Mouse (Mus musculus) megakaryocyte-erythroid progenitor cell, adult 5-6 weeks (primary cell): ENCODE results near the gene Tln1. TPM values are rescaled to one million over a fixed set of nuclear protein-coding genes. Genes with fewer than 3 reads are reported as not detected.
"Not testable (repeated sequence)": the region's sequence is repeated elsewhere in the genome, so short reads cannot be mapped to it uniquely, and the experiment has no call there.

Source experiments
- ATAC-seq: replicated peaks from 2 replicates; pipeline ENCODE4 v1.8.0; 2016; ENCODE audit warnings: mild to moderate bottlenecking, inconsistent platforms; ENCODE audit not compliant: severe bottlenecking, poor library complexity, low FRiP score, low TSS enrichment
- total RNA-seq, 2 experiments: library from RNA; stranded (forward) in 1 of 2; stranded (reverse) in 1 of 2; fragments of 200-1000, 215-1000 nt in 1 of 2; fragments of >200 nt in 1 of 2; fragmentation: Nextera tagmentation in 1 of 2; gene quantifications; 2 replicates each; pipeline ENCODE4 v1.2.3; 2014 to 2017

Gene Tln1
- total RNA-seq (2014; fragmentation: Nextera tagmentation) (105 and 175 TPM in 2 replicates), total RNA-seq (2017) (211 and 304 TPM in 2 replicates)

GRCm38 (mm10) chr4:43561997-43562768 lies at the start of gene Tln1, which contains the start of gene Creb3:
Gene Tln1, minus strand, starts transcription at chr4:43562691.
Gene Creb3, plus strand, starts transcription at chr4:43562332.
- ATAC-seq, result peak; percentile 77

GRCm38 (mm10) chr4:43604751-43605685 lies 42.5 kb upstream of the Tln1 start:
- ATAC-seq, result peak; percentile 94

- ATAC-seq, result no peak
Observed at GRCm38 (mm10) chr4:43604099-43604498, 41.6 kb upstream of the Tln1 start.

GRCm38 (mm10) chr4:43600195-43600934 lies 37.9 kb upstream of the Tln1 start:
- no peak; the same call in 1 of the 2 replicates for ATAC-seq

GRCm38 (mm10) chr4:43598650-43599380 lies 36.3 kb upstream of the Tln1 start:
- ATAC-seq, result peak; percentile 63

- ATAC-seq, result peak; percentile 84
Observed at GRCm38 (mm10) chr4:43598200-43598599, 35.7 kb upstream of the Tln1 start.

- ATAC-seq, result not testable (repeated sequence)
Observed at GRCm38 (mm10) chr4:43596597-43596996, 34.1 kb upstream of the Tln1 start.

GRCm38 (mm10) chr4:43593453-43593852 lies 31.0 kb upstream of the Tln1 start:
- ATAC-seq, result no peak

- no peak for ATAC-seq
Observed at GRCm38 (mm10) chr4:43591961-43592360, 29.5 kb upstream of the Tln1 start.

- no peak for ATAC-seq
Observed at GRCm38 (mm10) chr4:43591543-43591942, 29.1 kb upstream of the Tln1 start.

- ATAC-seq, result no peak
Observed at GRCm38 (mm10) chr4:43587681-43588080, 25.2 kb upstream of the Tln1 start.

GRCm38 (mm10) chr4:43586411-43586810 lies 23.9 kb upstream of the Tln1 start:
- ATAC-seq, result 0 out of 2 replicates have a peak, but pooled peaks have one; percentile 19

GRCm38 (mm10) chr4:43585682-43586081 lies 23.2 kb upstream of the Tln1 start:
- ATAC-seq, result no peak

- no peak for ATAC-seq
Observed at GRCm38 (mm10) chr4:43584444-43585416, 22.2 kb upstream of the Tln1 start, which contains the start of gene Msmp. Gene Msmp, minus strand, starts transcription at chr4:43584494.

GRCm38 (mm10) chr4:43583421-43583820 lies 20.9 kb upstream of the Tln1 start:
- ATAC-seq, result no peak

- no peak for ATAC-seq
Observed at GRCm38 (mm10) chr4:43582241-43582640, 19.8 kb upstream of the Tln1 start.

- ATAC-seq, result no peak
Observed at GRCm38 (mm10) chr4:43581381-43581780, 18.9 kb upstream of the Tln1 start.

GRCm38 (mm10) chr4:43580721-43581120 lies 18.2 kb upstream of the Tln1 start:
- no peak for ATAC-seq
